Mouse (Mus musculus) adrenal gland, postnatal 25 days (tissue): ENCODE data around the gene Tet3. TPM values are rescaled to one million over a fixed set of nuclear protein-coding genes. Genes with fewer than 3 reads are reported as not detected.
"Not testable (repeated sequence)": the region's sequence is repeated elsewhere in the genome, so short reads cannot be mapped to it uniquely, and the experiment has no call there.

ENCODE experiments used
- DNase-seq: peaks from one replicate; pipeline ENCODE4 v3.0.0; 2021; ENCODE audit warnings: mixed read lengths
- total RNA-seq: library from RNA; stranded (reverse); gene quantifications from 2 replicates; pipeline ENCODE4 v1.2.3, GENCODE M21; 2021

Gene Tet3
- total RNA-seq, 1 experiment from 2014 or later = 52.6 TPM

- no peak for DNase-seq
Observed at GRCm38 (mm10) chr6:83371350-83371749, 87.5 kb downstream of the Tet3 start.

- no peak for DNase-seq
Observed at GRCm38 (mm10) chr6:83370316-83370965, 88.4 kb downstream of the Tet3 start.

- no peak for DNase-seq
Observed at GRCm38 (mm10) chr6:83363075-83363474, 95.8 kb downstream of the Tet3 start.

GRCm38 (mm10) chr6:83361523-83362248 is 97.2 kb downstream of the Tet3 start:
- no peak for DNase-seq

GRCm38 (mm10) chr6:83357436-83357835 is 101.4 kb downstream of the Tet3 start:
- DNase-seq = no peak

- peak; percentile 88 for DNase-seq
Observed at GRCm38 (mm10) chr6:83356569-83357138, 102.2 kb downstream of the Tet3 start.

GRCm38 (mm10) chr6:83354856-83355781 is 103.8 kb downstream of the Tet3 start:
- DNase-seq = no peak

GRCm38 (mm10) chr6:83352666-83353410 is 106.0 kb downstream of the Tet3 start:
- DNase-seq = no peak

- DNase-seq = no peak
Observed at GRCm38 (mm10) chr6:83351490-83352160, 107.3 kb downstream of the Tet3 start.

GRCm38 (mm10) chr6:83350851-83351405 is 108.0 kb downstream of the Tet3 start:
- DNase-seq = no peak

GRCm38 (mm10) chr6:83350172-83350571 is 108.7 kb downstream of the Tet3 start:
- DNase-seq = no peak

- peak; percentile 94 for DNase-seq
Observed at GRCm38 (mm10) chr6:83349274-83349958, 109.5 kb downstream of the Tet3 start.

- no peak for DNase-seq
Observed at GRCm38 (mm10) chr6:83348873-83349272, 110.0 kb downstream of the Tet3 start, which contains the start of gene Bola3. Gene Bola3, plus strand, starts transcription at chr6:83349147.

GRCm38 (mm10) chr6:83347916-83348315 is 111.0 kb downstream of the Tet3 start:
- DNase-seq = no peak

GRCm38 (mm10) chr6:83345285-83345684 is 113.6 kb downstream of the Tet3 start:
- not testable (repeated sequence) for DNase-seq

GRCm38 (mm10) chr6:83342957-83343356 is 115.9 kb downstream of the Tet3 start:
- DNase-seq = no peak

- peak; percentile 54 for DNase-seq
Observed at GRCm38 (mm10) chr6:83341387-83341786, 117.5 kb downstream of the Tet3 start.

- DNase-seq = no peak
Observed at GRCm38 (mm10) chr6:83327591-83328190, 131.2 kb downstream of the Tet3 start.

GRCm38 (mm10) chr6:83326761-83327160 is 132.1 kb downstream of the Tet3 start:
- DNase-seq = no peak

GRCm38 (mm10) chr6:83326394-83326736 is 132.5 kb downstream of the Tet3 start:
- DNase-seq = no peak
